Mouse (Mus musculus): ENCODE measurements at regions not wholly inside any gene's neighbourhood (a gene's known extent, or its start where the extent isn't known, plus 50 kb on each side); places are given as distances from the start of the nearest gene placed in this dataset.

DNA sequence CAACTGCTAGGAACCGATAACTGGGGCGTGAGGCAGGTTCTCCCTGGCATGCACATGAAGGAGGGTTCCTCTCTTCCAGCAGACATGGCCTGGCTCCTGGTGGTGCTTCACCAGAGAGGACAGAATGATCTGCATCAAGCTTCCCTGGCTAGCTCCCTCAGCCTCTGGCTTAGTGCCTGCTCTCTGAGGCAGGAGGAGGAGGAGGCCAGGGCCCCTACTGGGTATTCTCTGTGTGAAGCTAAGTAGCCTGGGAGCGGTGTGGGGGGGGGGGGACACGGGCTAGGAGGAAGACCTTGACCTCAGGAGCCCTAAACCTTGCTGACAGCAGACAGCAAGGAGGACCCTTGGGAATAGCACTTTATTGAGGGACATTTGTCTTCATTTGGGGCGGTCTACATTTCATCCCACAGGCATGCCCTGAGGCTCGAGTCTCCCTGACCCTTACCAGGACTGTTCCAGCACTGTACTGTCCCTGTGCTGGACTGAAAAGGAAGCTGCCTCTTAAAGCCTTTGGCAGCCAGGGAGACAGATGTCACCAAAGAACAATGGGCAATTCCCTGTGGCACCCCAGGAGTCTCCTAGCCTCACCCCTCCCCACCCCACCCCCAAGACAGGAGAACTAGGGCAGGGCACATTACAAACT is 335.7 kb downstream of the H2al1j start:
- DNase-seq (ENCODE audit: low read depth): peak; percentile 44
- TF ChIP-seq POLR2A (IDR thresholded peaks at IDR 0.05; ENCODE audit: borderline replicate concordance, extremely low read depth, insufficient read depth, insufficient read length, poor library complexity, severe bottlenecking): no peak
- no peak for TF ChIP-seq CTCF (IDR thresholded peaks at IDR 0.05; ENCODE audit: borderline replicate concordance, extremely low read depth, insufficient read depth, insufficient read length)

DNA sequence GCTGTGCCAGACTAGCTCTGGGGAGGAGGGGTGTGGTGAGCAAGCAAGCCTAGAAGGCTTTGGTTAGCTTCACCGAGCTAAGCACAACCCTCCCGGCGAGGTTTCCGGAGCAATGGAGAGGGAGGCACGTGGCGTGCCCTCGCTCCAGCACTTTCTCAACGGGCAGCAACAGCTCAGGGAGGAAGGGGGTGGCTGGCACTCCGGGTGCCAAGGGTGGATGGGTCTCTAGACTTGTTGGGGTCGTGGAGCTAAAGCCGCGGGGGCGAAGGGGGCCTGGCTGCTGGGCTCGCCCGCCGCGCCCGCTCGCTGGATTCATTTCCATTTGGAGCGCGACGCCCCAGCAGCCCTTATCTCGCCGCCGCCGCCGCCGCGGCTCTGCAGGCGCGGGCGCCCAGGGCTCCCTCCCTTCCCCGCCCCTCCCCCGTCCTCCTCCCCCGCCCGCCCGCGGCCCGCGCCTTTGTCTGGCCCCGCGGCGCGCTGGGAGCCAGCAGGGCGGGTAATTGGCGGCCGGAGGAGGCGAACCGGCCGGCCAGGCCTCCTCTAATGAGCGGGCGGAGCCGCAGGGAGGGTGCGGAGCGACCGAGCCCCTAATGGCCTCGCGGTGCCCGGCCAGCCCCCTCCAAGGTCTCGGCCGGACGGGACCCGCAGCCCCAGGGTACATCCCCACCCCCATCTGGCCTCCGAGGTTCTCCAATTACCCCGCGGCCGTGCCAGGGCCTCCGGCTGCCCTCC is 336.9 kb downstream of the H2al1j start:
- peak; percentile 81 for DNase-seq (ENCODE audit: low read depth)
- TF ChIP-seq CTCF (IDR thresholded peaks at IDR 0.05; ENCODE audit: borderline replicate concordance, extremely low read depth, insufficient read depth, insufficient read length): no peak
- TF ChIP-seq POLR2A (IDR thresholded peaks at IDR 0.05; ENCODE audit: borderline replicate concordance, extremely low read depth, insufficient read depth, insufficient read length, poor library complexity, severe bottlenecking): peak; percentile 60

GRCm38 (mm10) chrX:11665077-11665974 is 337.7 kb downstream of the H2al1j start:
- TF ChIP-seq CTCF (IDR thresholded peaks at IDR 0.05; ENCODE audit: borderline replicate concordance, extremely low read depth, insufficient read depth, insufficient read length) (no peak), POLR2A (IDR thresholded peaks at IDR 0.05; ENCODE audit: borderline replicate concordance, extremely low read depth, insufficient read depth, insufficient read length, poor library complexity, severe bottlenecking) (no peak)
- DNase-seq (ENCODE audit: low read depth): no peak

DNA sequence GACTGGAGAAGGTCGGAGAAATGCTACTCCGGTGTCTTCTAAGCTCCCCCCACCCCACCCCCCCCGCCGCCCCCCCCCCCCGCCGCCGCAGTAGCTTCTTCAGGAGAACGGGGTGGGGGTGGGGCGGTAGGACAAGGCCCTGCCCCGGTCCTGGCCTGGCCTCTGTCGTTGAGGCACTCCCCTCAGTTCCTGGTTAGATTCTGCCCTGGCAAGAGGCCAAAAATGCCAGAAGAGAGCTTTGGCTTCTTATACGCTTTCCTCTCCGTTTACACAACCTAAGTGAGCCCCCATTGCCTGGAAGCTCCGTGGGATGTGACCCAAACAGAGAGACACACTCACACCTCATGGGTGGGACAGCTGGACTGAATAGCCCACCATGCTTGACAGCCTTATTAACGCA is 338.9 kb downstream of the H2al1j start:
- peak; percentile 47 for DNase-seq (ENCODE audit: low read depth)
- TF ChIP-seq POLR2A (IDR thresholded peaks at IDR 0.05; ENCODE audit: borderline replicate concordance, extremely low read depth, insufficient read depth, insufficient read length, poor library complexity, severe bottlenecking): no peak
- TF ChIP-seq CTCF (IDR thresholded peaks at IDR 0.05; ENCODE audit: borderline replicate concordance, extremely low read depth, insufficient read depth, insufficient read length): no peak

GRCm38 (mm10) chrX:11671805-11672204 is 344.2 kb downstream of the H2al1j start:
- TF ChIP-seq POLR2A (IDR thresholded peaks at IDR 0.05; ENCODE audit: borderline replicate concordance, extremely low read depth, insufficient read depth, insufficient read length, poor library complexity, severe bottlenecking): no peak
- no peak for TF ChIP-seq CTCF (IDR thresholded peaks at IDR 0.05; ENCODE audit: borderline replicate concordance, extremely low read depth, insufficient read depth, insufficient read length)
- no peak for DNase-seq (ENCODE audit: low read depth)

DNA sequence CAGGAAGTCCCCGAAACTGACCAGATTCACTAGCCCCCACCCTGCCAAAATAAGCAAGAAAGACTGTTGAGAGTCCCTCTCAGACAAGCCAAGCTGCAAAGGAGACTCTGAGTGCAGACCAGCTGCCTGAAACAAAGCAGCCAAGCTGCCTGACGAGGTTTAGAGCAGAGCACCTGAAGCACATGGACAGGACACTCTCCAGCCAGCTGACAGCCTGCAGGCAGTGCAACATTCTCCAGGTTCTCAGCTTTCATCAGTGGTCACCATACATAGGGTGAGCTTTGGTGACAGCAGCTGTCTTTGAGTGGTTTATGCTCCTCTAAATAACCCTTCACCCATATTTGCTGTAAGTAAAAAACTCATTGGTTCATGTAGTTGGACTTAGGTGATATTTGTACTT is 350.5 kb downstream of the H2al1j start:
- DNase-seq (ENCODE audit: low read depth): no peak
- no peak for TF ChIP-seq POLR2A (IDR thresholded peaks at IDR 0.05; ENCODE audit: borderline replicate concordance, extremely low read depth, insufficient read depth, insufficient read length, poor library complexity, severe bottlenecking)
- TF ChIP-seq CTCF (IDR thresholded peaks at IDR 0.05; ENCODE audit: borderline replicate concordance, extremely low read depth, insufficient read depth, insufficient read length): no peak

- DNase-seq (ENCODE audit: low read depth): no peak
- no peak for TF ChIP-seq POLR2A (IDR thresholded peaks at IDR 0.05; ENCODE audit: borderline replicate concordance, extremely low read depth, insufficient read depth, insufficient read length, poor library complexity, severe bottlenecking)
- no peak for TF ChIP-seq CTCF (IDR thresholded peaks at IDR 0.05; ENCODE audit: borderline replicate concordance, extremely low read depth, insufficient read depth, insufficient read length)
Observed at GRCm38 (mm10) chrX:11681274-11681673, 353.7 kb downstream of the H2al1j start.

GRCm38 (mm10) chrX:11689989-11690405 is 362.4 kb downstream of the H2al1j start:
- peak; percentile 68 for DNase-seq (ENCODE audit: low read depth)
- no peak for TF ChIP-seq CTCF (IDR thresholded peaks at IDR 0.05; ENCODE audit: borderline replicate concordance, extremely low read depth, insufficient read depth, insufficient read length)
- TF ChIP-seq POLR2A (IDR thresholded peaks at IDR 0.05; ENCODE audit: borderline replicate concordance, extremely low read depth, insufficient read depth, insufficient read length, poor library complexity, severe bottlenecking): no peak

- DNase-seq (ENCODE audit: low read depth): no peak
- TF ChIP-seq CTCF (IDR thresholded peaks at IDR 0.05; ENCODE audit: borderline replicate concordance, extremely low read depth, insufficient read depth, insufficient read length): no peak
- no peak for TF ChIP-seq POLR2A (IDR thresholded peaks at IDR 0.05; ENCODE audit: borderline replicate concordance, extremely low read depth, insufficient read depth, insufficient read length, poor library complexity, severe bottlenecking)
Observed at GRCm38 (mm10) chrX:11690446-11690845, 362.8 kb downstream of the H2al1j start.

- TF ChIP-seq CTCF (IDR thresholded peaks at IDR 0.05; ENCODE audit: borderline replicate concordance, extremely low read depth, insufficient read depth, insufficient read length) (no peak), POLR2A (IDR thresholded peaks at IDR 0.05; ENCODE audit: borderline replicate concordance, extremely low read depth, insufficient read depth, insufficient read length, poor library complexity, severe bottlenecking) (no peak)
- DNase-seq (ENCODE audit: low read depth): no peak
Observed at GRCm38 (mm10) chrX:11691019-11691418, 363.4 kb downstream of the H2al1j start.

- no peak for DNase-seq (ENCODE audit: low read depth)
- no peak for TF ChIP-seq POLR2A (IDR thresholded peaks at IDR 0.05; ENCODE audit: borderline replicate concordance, extremely low read depth, insufficient read depth, insufficient read length, poor library complexity, severe bottlenecking)
- no peak for TF ChIP-seq CTCF (IDR thresholded peaks at IDR 0.05; ENCODE audit: borderline replicate concordance, extremely low read depth, insufficient read depth, insufficient read length)
Observed at GRCm38 (mm10) chrX:11696565-11696964, 368.9 kb downstream of the H2al1j start.
